Mouse (Mus musculus): ENCODE measurements at regions not wholly inside any gene's neighbourhood (a gene's known extent, or its start where the extent isn't known, plus 50 kb on each side); places are given as distances from the start of the nearest gene placed in this dataset.

GRCm38 (mm10) chr2:169286701-169287100, 300.8 kb downstream of the Gm11011 start:
- Histone ChIP-seq H3K79me2 (ENCODE audit: control insufficient read depth, insufficient read depth) (no peaks in the 10 kb centered on the region), H3ac (ENCODE audit: control insufficient read depth, insufficient read length) (no peak overlapping the region), H3K36me3 (ENCODE audit: control insufficient read depth, insufficient read depth) (no peaks in the 10 kb centered on the region), H3K27me3 (ENCODE audit: control insufficient read depth, insufficient read depth, insufficient read length) (no peaks in the 10 kb centered on the region), H3K4me3 (no peak overlapping the region), H3K4me2 (ENCODE audit: low read depth) (no peak overlapping the region)
- TF ChIP-seq USF1 (IDR thresholded peaks at IDR 0.05; ENCODE audit: low read depth): no peak
- no peak for TF ChIP-seq REST (IDR thresholded peaks at IDR 0.05; ENCODE audit: insufficient read depth, insufficient read length)
- TF ChIP-seq TCF12 (IDR thresholded peaks at IDR 0.05; ENCODE audit: insufficient read depth, poor library complexity, severe bottlenecking): no peak
- TF ChIP-seq TCF3 (IDR thresholded peaks at IDR 0.05; ENCODE audit: insufficient read length, low read depth): no peak
- TF ChIP-seq POLR2AphosphoS2 (IDR thresholded peaks at IDR 0.05; ENCODE audit: insufficient read length, low read depth): no peak
- no peak for TF ChIP-seq E2F4 (IDR thresholded peaks at IDR 0.05; ENCODE audit: insufficient read depth)
- no peak for TF ChIP-seq MAX (IDR thresholded peaks at IDR 0.05; ENCODE audit: low read depth)
- no peak for TF ChIP-seq SRF (IDR thresholded peaks at IDR 0.05; ENCODE audit: control insufficient read depth, insufficient read length, low read depth)
- no peak for TF ChIP-seq MYOD1 (IDR thresholded peaks at IDR 0.05; ENCODE audit: control insufficient read depth in 1 of 3, insufficient read length in 2 of 3, low read depth in 2 of 3)
- TF ChIP-seq MYOG (IDR thresholded peaks at IDR 0.05; ENCODE audit: control insufficient read depth in 1 of 3, insufficient read depth in 1 of 3, insufficient read length in 2 of 3, low read depth in 2 of 3): no peak
- no peak for TF ChIP-seq CEBPB (IDR thresholded peaks at IDR 0.05; ENCODE audit: insufficient read depth, poor library complexity, severe bottlenecking)
- TF ChIP-seq POLR2A (IDR thresholded peaks at IDR 0.05; ENCODE audit: insufficient read length, low read depth): no peak

GRCm38 (mm10) chr2:169282508-169283117, 304.9 kb downstream of the Gm11011 start:
- TF ChIP-seq E2F4 (IDR thresholded peaks at IDR 0.05; ENCODE audit: insufficient read depth): no peak
- TF ChIP-seq MYOD1 (IDR thresholded peaks at IDR 0.05; ENCODE audit: control insufficient read depth in 1 of 3, insufficient read length in 2 of 3, low read depth in 2 of 3): no peak
- no peak for TF ChIP-seq MYOG (IDR thresholded peaks at IDR 0.05; ENCODE audit: control insufficient read depth in 1 of 3, insufficient read depth in 1 of 3, insufficient read length in 2 of 3, low read depth in 2 of 3)
- no peak for TF ChIP-seq TCF12 (IDR thresholded peaks at IDR 0.05; ENCODE audit: insufficient read depth, poor library complexity, severe bottlenecking)
- TF ChIP-seq MAX (IDR thresholded peaks at IDR 0.05; ENCODE audit: low read depth): no peak
- no peak for TF ChIP-seq USF1 (IDR thresholded peaks at IDR 0.05; ENCODE audit: low read depth)
- TF ChIP-seq REST (IDR thresholded peaks at IDR 0.05; ENCODE audit: insufficient read depth, insufficient read length): no peak
- TF ChIP-seq POLR2A (IDR thresholded peaks at IDR 0.05; ENCODE audit: insufficient read length, low read depth): no peak
- TF ChIP-seq SRF (IDR thresholded peaks at IDR 0.05; ENCODE audit: control insufficient read depth, insufficient read length, low read depth): no peak
- TF ChIP-seq POLR2AphosphoS2 (IDR thresholded peaks at IDR 0.05; ENCODE audit: insufficient read length, low read depth): no peak
- no peak for TF ChIP-seq CEBPB (IDR thresholded peaks at IDR 0.05; ENCODE audit: insufficient read depth, poor library complexity, severe bottlenecking)
- TF ChIP-seq TCF3 (IDR thresholded peaks at IDR 0.05; ENCODE audit: insufficient read length, low read depth): no peak
- Histone ChIP-seq H3K27me3 (ENCODE audit: control insufficient read depth, insufficient read depth, insufficient read length) (no peaks in the 10 kb centered on the region), H3K4me3 (no peak overlapping the region), H3K36me3 (ENCODE audit: control insufficient read depth, insufficient read depth) (no peaks in the 10 kb centered on the region), H3ac (ENCODE audit: control insufficient read depth, insufficient read length) (no peak overlapping the region), H3K79me2 (ENCODE audit: control insufficient read depth, insufficient read depth) (no peaks in the 10 kb centered on the region), H3K4me2 (ENCODE audit: low read depth) (no peak overlapping the region)

GRCm38 (mm10) chr2:169275371-169275770, 312.2 kb downstream of the Gm11011 start:
- no peaks in the 10 kb centered on the region for H3K27me3 ChIP-seq (ENCODE audit: control insufficient read depth, insufficient read depth, insufficient read length)
- no peaks in the 10 kb centered on the region for H3K36me3 ChIP-seq (ENCODE audit: control insufficient read depth, insufficient read depth)
- no peak for TF ChIP-seq USF1 (IDR thresholded peaks at IDR 0.05; ENCODE audit: low read depth)
- no peak for TF ChIP-seq TCF3 (IDR thresholded peaks at IDR 0.05; ENCODE audit: insufficient read length, low read depth)
- no peak for TF ChIP-seq MYOG (IDR thresholded peaks at IDR 0.05; ENCODE audit: control insufficient read depth in 1 of 3, insufficient read depth in 1 of 3, insufficient read length in 2 of 3, low read depth in 2 of 3)
- no peak for TF ChIP-seq MAX (IDR thresholded peaks at IDR 0.05; ENCODE audit: low read depth)
- no peak for TF ChIP-seq TCF12 (IDR thresholded peaks at IDR 0.05; ENCODE audit: insufficient read depth, poor library complexity, severe bottlenecking)
- TF ChIP-seq POLR2AphosphoS2 (IDR thresholded peaks at IDR 0.05; ENCODE audit: insufficient read length, low read depth): no peak
- TF ChIP-seq POLR2A (IDR thresholded peaks at IDR 0.05; ENCODE audit: insufficient read length, low read depth): no peak
- no peak for TF ChIP-seq REST (IDR thresholded peaks at IDR 0.05; ENCODE audit: insufficient read depth, insufficient read length)
- TF ChIP-seq CEBPB (IDR thresholded peaks at IDR 0.05; ENCODE audit: insufficient read depth, poor library complexity, severe bottlenecking): no peak
- TF ChIP-seq SRF (IDR thresholded peaks at IDR 0.05; ENCODE audit: control insufficient read depth, insufficient read length, low read depth): no peak
- TF ChIP-seq E2F4 (IDR thresholded peaks at IDR 0.05; ENCODE audit: insufficient read depth): no peak
- no peak for TF ChIP-seq MYOD1 (IDR thresholded peaks at IDR 0.05; ENCODE audit: control insufficient read depth in 1 of 3, insufficient read length in 2 of 3, low read depth in 2 of 3)
- no peak overlapping the region for H3K4me2 ChIP-seq (ENCODE audit: low read depth)
- H3K4me3 ChIP-seq: no peak overlapping the region
- H3ac ChIP-seq (ENCODE audit: control insufficient read depth, insufficient read length): no peak overlapping the region
- no peaks in the 10 kb centered on the region for H3K79me2 ChIP-seq (ENCODE audit: control insufficient read depth, insufficient read depth)

- Histone ChIP-seq H3K27me3 (ENCODE audit: control insufficient read depth, insufficient read depth, insufficient read length) (no peaks in the 10 kb centered on the region), H3K79me2 (ENCODE audit: control insufficient read depth, insufficient read depth) (no peaks in the 10 kb centered on the region), H3ac (ENCODE audit: control insufficient read depth, insufficient read length) (no peak overlapping the region), H3K4me3 (no peak overlapping the region), H3K36me3 (ENCODE audit: control insufficient read depth, insufficient read depth) (no peaks in the 10 kb centered on the region), H3K4me2 (ENCODE audit: low read depth) (no peak overlapping the region)
- no peak for TF ChIP-seq E2F4 (IDR thresholded peaks at IDR 0.05; ENCODE audit: insufficient read depth)
- TF ChIP-seq TCF3 (IDR thresholded peaks at IDR 0.05; ENCODE audit: insufficient read length, low read depth): no peak
- TF ChIP-seq MYOD1 (IDR thresholded peaks at IDR 0.05; ENCODE audit: control insufficient read depth in 1 of 3, insufficient read length in 2 of 3, low read depth in 2 of 3): no peak
- TF ChIP-seq MAX (IDR thresholded peaks at IDR 0.05; ENCODE audit: low read depth): no peak
- TF ChIP-seq POLR2A (IDR thresholded peaks at IDR 0.05; ENCODE audit: insufficient read length, low read depth): no peak
- no peak for TF ChIP-seq USF1 (IDR thresholded peaks at IDR 0.05; ENCODE audit: low read depth)
- TF ChIP-seq SRF (IDR thresholded peaks at IDR 0.05; ENCODE audit: control insufficient read depth, insufficient read length, low read depth): no peak
- TF ChIP-seq POLR2AphosphoS2 (IDR thresholded peaks at IDR 0.05; ENCODE audit: insufficient read length, low read depth): no peak
- TF ChIP-seq MYOG (IDR thresholded peaks at IDR 0.05; ENCODE audit: control insufficient read depth in 1 of 3, insufficient read depth in 1 of 3, insufficient read length in 2 of 3, low read depth in 2 of 3): no peak
- no peak for TF ChIP-seq REST (IDR thresholded peaks at IDR 0.05; ENCODE audit: insufficient read depth, insufficient read length)
- no peak for TF ChIP-seq CEBPB (IDR thresholded peaks at IDR 0.05; ENCODE audit: insufficient read depth, poor library complexity, severe bottlenecking)
- TF ChIP-seq TCF12 (IDR thresholded peaks at IDR 0.05; ENCODE audit: insufficient read depth, poor library complexity, severe bottlenecking): no peak
These were observed 313.4 kb downstream of the Gm11011 start for GRCm38 (mm10) chr2:169274101-169274500.

Data from myocyte (in vitro differentiated cells).